ENCODE assay signal across 22 mouse cellular contexts in the genomic region with DNA sequence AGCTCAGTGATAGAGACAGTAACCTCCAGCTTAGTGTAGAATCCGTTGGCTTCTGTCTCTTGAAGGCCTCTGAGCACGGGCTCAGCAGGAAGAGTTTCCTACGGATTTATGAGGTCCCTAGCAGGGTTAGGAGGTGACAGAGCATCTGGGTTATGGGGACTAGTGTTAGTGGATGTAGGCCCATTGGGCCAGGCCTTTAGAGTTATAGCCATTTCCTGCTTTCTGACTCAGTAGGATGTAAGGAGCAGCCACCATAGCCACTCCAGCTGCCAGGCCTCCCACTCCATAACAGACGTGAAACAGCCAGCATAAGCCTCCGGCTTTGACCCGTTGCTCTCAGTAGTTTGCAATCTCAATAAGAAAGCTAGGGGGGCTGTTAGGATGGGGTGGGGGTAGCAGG. TPM values are rescaled to one million over a fixed set of nuclear protein-coding genes. Genes with fewer than 3 reads are reported as not detected.
DNase-seq lines count a peak whose midpoint lies in the region; ATAC-seq and TF ChIP-seq lines count a peak whose summit lies in the region.
"Had no signal": no experiment of that assay in that cellular context is flagged by ENCODE, and none has a peak within 500 bp of the region (broad histone marks: within the 10 kb centered on the region; RNA-seq: fewer than 3 reads in every experiment).

No protein-coding gene starts in this region.

- no peak overlapping the region for H3K4me2 ChIP-seq in kidney, embryonic 16.5 days (replicated peaks; ENCODE audit: low read depth, low read length)
- H3K4me2 ChIP-seq in liver, embryonic 12.5 days, result no peak overlapping the region
- H3K4me2 ChIP-seq in neural tube, embryonic 15.5 days, result no peak overlapping the region
- H3K4me2 ChIP-seq: forebrain, embryonic 13.5 days; heart, embryonic 11.5 days; hindbrain, embryonic 13.5 days had no signal

- no peak for TF ChIP-seq CTCF in liver, adult 2 months (IDR thresholded peaks at IDR 0.05; ENCODE audit: low read depth, low read length)

- no peaks in the 10 kb centered on the region for H3K36me3 ChIP-seq in kidney, embryonic 16.5 days (ENCODE audit: insufficient read depth, low read length)
- peaks cover 8% of the 10 kb centered on the region; the same call in 1 of the 2 replicates for H3K36me3 ChIP-seq in liver, adult 2 months (ENCODE audit: control insufficient read depth, insufficient read depth, low read length)
- H3K36me3 ChIP-seq in liver, embryonic 12.5 days, result no peaks in the 10 kb centered on the region
- H3K36me3 ChIP-seq in neural tube, embryonic 15.5 days, result peaks cover 1% of the 10 kb centered on the region; the same call in 1 of the 2 replicates
- H3K36me3 ChIP-seq: hindbrain, embryonic 10.5 days had no signal

- WGBS in kidney, embryonic 16.5 days, result 27% methylated on average over 6 of the region's 6 CpGs
- 41% methylated on average over 6 of the region's 6 CpGs for WGBS in liver, adult 2 months
- 68% methylated on average over 6 of the region's 6 CpGs for WGBS in liver, embryonic 12.5 days (ENCODE audit: insufficient replicate concordance)
- WGBS in neural tube, embryonic 15.5 days, result 71% methylated on average over 6 of the region's 6 CpGs

- H3K27me3 ChIP-seq in kidney, embryonic 16.5 days (ENCODE audit: insufficient read depth, low read length), result no peaks in the 10 kb centered on the region
- no peaks in the 10 kb centered on the region for H3K27me3 ChIP-seq in liver, adult 2 months (ENCODE audit: control insufficient read depth, insufficient read depth, low read length)
- H3K27me3 ChIP-seq in liver, embryonic 12.5 days (replicated peaks), result no peaks in the 10 kb centered on the region
- no peaks in the 10 kb centered on the region for H3K27me3 ChIP-seq in neural tube, embryonic 15.5 days (replicated peaks)
- H3K27me3 ChIP-seq: forebrain, embryonic 13.5 days; hindbrain, embryonic 13.5 days had no signal

- H3K27ac ChIP-seq in kidney, embryonic 16.5 days (ENCODE audit: low read length), result no peak overlapping the region
- peak overlapping the region; percentile 86 for H3K27ac ChIP-seq in liver, adult 2 months (replicated peaks; ENCODE audit: insufficient read depth, low read depth, low read length)
- H3K27ac ChIP-seq in liver, embryonic 12.5 days, result no peak overlapping the region
- H3K27ac ChIP-seq in neural tube, embryonic 15.5 days (replicated peaks), result no peak overlapping the region
- H3K27ac ChIP-seq: forebrain, embryonic 10.5 days; forebrain, embryonic 13.5 days; hindbrain, embryonic 10.5 days; hindbrain, embryonic 13.5 days had no signal

- DNase-seq in heart, adult 11 months, result peak; percentile 39
- no peak for DNase-seq in heart, postnatal 36 days
- DNase-seq in kidney, adult 8-10 months, result no peak
- DNase-seq in liver, adult 2 months (ENCODE audit: extremely low read depth, low read depth, low spot score), result peak; percentile 22
- DNase-seq in neural tube, embryonic 10.5 days (ENCODE audit: extremely low spot score, low spot score), result no peak
- DNase-seq: adrenal gland, adult 8-10 months; adrenal gland, postnatal 25 days; cerebellum, adult 18-20 months; cerebellum, adult 9-10 months; cerebellum, postnatal 14 days; gastrocnemius, postnatal 10 days; gastrocnemius, postnatal 36 days had no signal

- peaks cover 17% of the 10 kb centered on the region; the same call in 1 of the 2 replicates for H3K79me2 ChIP-seq in liver, adult 2 months (ENCODE audit: control insufficient read depth, insufficient read depth, low read length)

- peak; percentile 78 for ATAC-seq in kidney, embryonic 16.5 days (ENCODE audit: low FRiP score, low TSS enrichment)
- no peak for ATAC-seq in liver, embryonic 12.5 days
- 0 out of 2 replicates have a peak, but pooled peaks have one; percentile 31 for ATAC-seq in neural tube, embryonic 15.5 days (ENCODE audit: low FRiP score)
- ATAC-seq: activated CD4-positive, CD25-positive, alpha-beta regulatory T cell, adult 4 months; forebrain, embryonic 13.5 days; forebrain, embryonic 16.5 days had no signal

- no peak overlapping the region for H3K9ac ChIP-seq in kidney, embryonic 16.5 days (replicated peaks; ENCODE audit: low read length)
- peak overlapping the region; percentile 63 for H3K9ac ChIP-seq in liver, adult 2 months (ENCODE audit: low read depth, low read length)
- no peak overlapping the region for H3K9ac ChIP-seq in liver, embryonic 12.5 days
- no peak overlapping the region for H3K9ac ChIP-seq in neural tube, embryonic 15.5 days (replicated peaks)
- H3K9ac ChIP-seq: forebrain, embryonic 13.5 days; hindbrain, embryonic 13.5 days had no signal

- intact Hi-C loops in heart, postnatal 36 days (cut with DNase I), result no loop called here

- H3K4me3 ChIP-seq in kidney, embryonic 16.5 days (ENCODE audit: low read length), result no peak overlapping the region
- H3K4me3 ChIP-seq in liver, adult 2 months (ENCODE audit: insufficient read depth, low read depth, low read length), result no peak overlapping the region
- no peak overlapping the region for H3K4me3 ChIP-seq in liver, embryonic 12.5 days
- no peak overlapping the region for H3K4me3 ChIP-seq in neural tube, embryonic 15.5 days (replicated peaks)
- H3K4me3 ChIP-seq: forebrain, embryonic 10.5 days; forebrain, embryonic 13.5 days; hindbrain, embryonic 10.5 days; hindbrain, embryonic 13.5 days had no signal

- H3K9me3 ChIP-seq in kidney, embryonic 16.5 days (ENCODE audit: low read length), result no peaks in the 10 kb centered on the region
- H3K9me3 ChIP-seq in liver, embryonic 12.5 days (replicated peaks), result no peaks in the 10 kb centered on the region
- no peaks in the 10 kb centered on the region for H3K9me3 ChIP-seq in neural tube, embryonic 15.5 days (replicated peaks)
- H3K9me3 ChIP-seq: forebrain, embryonic 10.5 days; forebrain, embryonic 13.5 days; hindbrain, embryonic 10.5 days; hindbrain, embryonic 13.5 days had no signal

- TF ChIP-seq POLR2A in liver, adult 2 months (IDR thresholded peaks at IDR 0.05; ENCODE audit: extremely low read depth, insufficient read depth, low read length), result no peak

- H3K4me1 ChIP-seq in kidney, embryonic 16.5 days (ENCODE audit: insufficient read depth, low read length), result no peaks in the 10 kb centered on the region
- peaks cover 20% of the 10 kb centered on the region for H3K4me1 ChIP-seq in liver, adult 2 months (ENCODE audit: control insufficient read depth, insufficient read depth, low read length)
- H3K4me1 ChIP-seq in liver, embryonic 12.5 days, result peaks cover 15% of the 10 kb centered on the region
- peaks cover 7% of the 10 kb centered on the region for H3K4me1 ChIP-seq in neural tube, embryonic 15.5 days
- H3K4me1 ChIP-seq: forebrain, embryonic 10.5 days; hindbrain, embryonic 10.5 days had no signal

RNA-seq across cellular contexts. Expression of a gene that starts 6.5 kb away (rescaled TPM):
- total RNA-seq in heart, postnatal 36 days (2021), result 1 to 10 TPM; 2.8 to 6.7 TPM
- 2.9 and 4.5 TPM in 2 replicates for polyA plus RNA-seq in kidney, embryonic 16.5 days (2015; fragmentation: Nextera tagmentation; extraction: Ambion mirVana)
- 81.6 and 84.2 TPM in 2 replicates for total RNA-seq in liver, adult 2 months (2014; rRNA removed)
- 31.3 and 44.1 TPM in 2 replicates for polyA plus RNA-seq in liver, adult 2 months (2012; rRNA removed)
- 2.3 and 3.1 TPM in 2 replicates for polyA plus RNA-seq in liver, embryonic 12.5 days (2016; fragmentation: Nextera tagmentation; extraction: Ambion mirVana)
- polyA plus RNA-seq in neural tube, embryonic 15.5 days (2015; fragmentation: Nextera tagmentation; extraction: Ambion mirVana), result 6.1 and 6.5 TPM in 2 replicates

RNA-seq across cellular contexts. Expression of a gene that starts 15.2 kb away (rescaled TPM):
- total RNA-seq in heart, postnatal 36 days (2021), result 10 to 100 TPM; 14.7 to 15.6 TPM
- 11.0 TPM in 2 replicates for polyA plus RNA-seq in kidney, embryonic 16.5 days (2015; fragmentation: Nextera tagmentation; extraction: Ambion mirVana)
- 7.7 and 10.1 TPM in 2 replicates for total RNA-seq in liver, adult 2 months (2014; rRNA removed)
- polyA plus RNA-seq in liver, adult 2 months (2012; rRNA removed), result 1.5 and 1.6 TPM in 2 replicates
- 6.8 and 7.4 TPM in 2 replicates for polyA plus RNA-seq in liver, embryonic 12.5 days (2016; fragmentation: Nextera tagmentation; extraction: Ambion mirVana)
- polyA plus RNA-seq in neural tube, embryonic 15.5 days (2015; fragmentation: Nextera tagmentation; extraction: Ambion mirVana), result 7.3 and 8.0 TPM in 2 replicates

RNA-seq across cellular contexts. Expression of a gene that starts 40.8 kb away (rescaled TPM):
- total RNA-seq in heart, postnatal 36 days (2021), result 10 to 100 TPM; 12.3 to 12.5 TPM
- 77.6 and 91.8 TPM in 2 replicates for polyA plus RNA-seq in kidney, embryonic 16.5 days (2015; fragmentation: Nextera tagmentation; extraction: Ambion mirVana)
- 14.2 and 17.1 TPM in 2 replicates for total RNA-seq in liver, adult 2 months (2014; rRNA removed)
- 4.5 and 8.2 TPM in 2 replicates for polyA plus RNA-seq in liver, adult 2 months (2012; rRNA removed)
- polyA plus RNA-seq in liver, embryonic 12.5 days (2016; fragmentation: Nextera tagmentation; extraction: Ambion mirVana), result 22.8 and 24.2 TPM in 2 replicates
- polyA plus RNA-seq in neural tube, embryonic 15.5 days (2015; fragmentation: Nextera tagmentation; extraction: Ambion mirVana), result 118 and 122 TPM in 2 replicates

Comparison
In these comparisons a context has a peak if more than half of its experiments do, and no peak if none do; other contexts are left out.
1. DNase-seq: peak in heart, adult 11 months (single experiment) and liver, adult 2 months (single experiment); none in heart, postnatal 36 days (0 of 2), kidney, adult 8-10 months (0 of 2) and neural tube, embryonic 10.5 days (single experiment).